Mouse (Mus musculus) megakaryocyte, embryonic 14.5 days (primary cell): ENCODE results near the gene Slc26a8.

Source experiments
- FLI1 ChIP-seq: IDR thresholded peaks from 2 replicates; pipeline ENCODE4 v1.6.1; 2012; ENCODE audit warnings: low read length, inconsistent platforms, mixed read lengths
- GATA1 ChIP-seq: IDR thresholded peaks from 3 replicates; pipeline ENCODE4 v1.6.1; 2012; ENCODE audit warnings: mixed read lengths, low read length, inconsistent platforms, borderline replicate concordance

GRCm38 (mm10) chr17:28694832-28695231 lies 4.8 kb upstream of the Slc26a8 start:
- TF ChIP-seq GATA1 (no peak), FLI1 (no peak)
